Mouse (Mus musculus) heart, postnatal 0 days (tissue): Measurements from ENCODE around the gene Nacc1. TPM values are rescaled to one million over a fixed set of nuclear protein-coding genes. Genes with fewer than 3 reads are reported as not detected.

Experiments
- ATAC-seq: fragments of 200-750 bp; cut with Nextera tagmentation; 2 replicates; pipeline ENCODE4 v1.8.0; 2017; ENCODE audit warnings: low read depth, moderate number of reproducible peaks, moderate library complexity; ENCODE audit not compliant: insufficient read depth
- DNase-seq: peaks from one replicate; pipeline ENCODE4 v3.0.0-alpha.2; 2016; ENCODE audit warnings: low spot score
- H3K27ac ChIP-seq: fragments of 300-500 bp; sonication (generic); 2 replicates; pipeline ENCODE4 v1.5.1; 2014; ENCODE audit warnings: low read depth, mild to moderate bottlenecking
- H3K27me3 ChIP-seq: fragments of 300-500 bp; sonication (generic); 2 replicates; pipeline ENCODE4 v1.6.1; 2014; ENCODE audit warnings: low read length, mixed read lengths; ENCODE audit not compliant: control insufficient read depth, insufficient read depth
- H3K36me3 ChIP-seq: fragments of 300-500 bp; sonication (generic); replicated peaks from 2 replicates; pipeline ENCODE4 v1.6.1; 2014; ENCODE audit warnings: low read length, mixed read lengths; ENCODE audit not compliant: control insufficient read depth, insufficient read depth
- H3K4me1 ChIP-seq: fragments of 300-500 bp; sonication (generic); 2 replicates; pipeline ENCODE4 v1.6.1; 2014; ENCODE audit warnings: antibody characterized with exemption; ENCODE audit not compliant: control insufficient read depth, insufficient read depth
- H3K4me2 ChIP-seq: fragments of 300-500 bp; sonication (generic); 2 replicates; pipeline ENCODE4 v1.6.1; 2014; ENCODE audit warnings: low read depth, mild to moderate bottlenecking, low read length, moderate library complexity
- H3K4me3 ChIP-seq: fragments of 300-500 bp; sonication (generic); 2 replicates; pipeline ENCODE4 v1.5.1; 2014; ENCODE audit warnings: low read depth, low read length
- H3K9ac ChIP-seq: fragments of 300-500 bp; sonication (generic); replicated peaks from 2 replicates; pipeline ENCODE4 v1.6.1; 2014; ENCODE audit warnings: low read depth, low read length, mixed read lengths
- H3K9me3 ChIP-seq: fragments of 300-500 bp; sonication (generic); replicated peaks from 2 replicates; pipeline ENCODE4 v1.6.1; 2016; ENCODE audit warnings: low read length; ENCODE audit not compliant: control insufficient read depth
- CTCF ChIP-seq: IDR thresholded peaks from 2 replicates; pipeline ENCODE4 v1.5.1; 2016; ENCODE audit warnings: antibody characterized with exemption, control low read depth, low read depth
- EP300 ChIP-seq: IDR thresholded peaks from 2 replicates; pipeline ENCODE4 v1.6.1; 2016; ENCODE audit warnings: antibody characterized with exemption, low read depth
- WGBS: fragments of 180-500 bp; shearing (Covaris S2); extraction: QIAGEN DNeasy Blood & Tissue Kit; methylation state at CpG from one replicate; pipeline ENCODE4 v1.1.7; 2014; 5-methylcytosine and 5-hydroxymethylcytosine counted together
- polyA plus RNA-seq: library from polyadenylated mRNA; unstranded; fragments of >200 nt; fragmentation: Nextera tagmentation; extraction: Ambion mirVana; gene quantifications from 2 replicates; pipeline ENCODE4 v1.2.1, GENCODE M21; 2015
- total RNA-seq: library from RNA; depleted of rRNA; stranded (reverse); fragments of >200 nt; gene quantifications from 2 replicates; pipeline ENCODE4 v1.2.3, GENCODE M21; 2014; ENCODE audit warnings: low replicate concordance

The Nacc1 gene
- total and polyA plus RNA-seq, 2 experiments from 2014 or later, result 6.9 to 68.0 TPM

DNA sequence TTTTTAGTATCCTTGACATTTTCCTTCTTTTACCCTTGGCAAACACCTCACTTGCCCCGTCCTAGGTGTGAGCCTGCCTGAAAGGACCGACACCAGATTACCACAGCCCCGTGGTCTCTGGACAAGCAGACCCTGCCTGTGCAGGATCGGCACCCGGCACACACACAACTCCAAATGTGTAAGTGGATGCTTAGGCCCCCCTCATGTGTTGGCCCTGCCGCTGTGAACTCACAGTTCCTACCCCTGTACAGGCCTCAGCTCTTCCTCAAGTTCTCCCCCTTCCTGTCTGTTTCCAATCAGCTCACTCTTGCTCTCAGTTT, 34.8 kb upstream of the Nacc1 start:
- WGBS, result 55% methylated on average over 6 of the region's 6 CpGs
- no peak for DNase-seq
- H3K9me3 ChIP-seq, result no peaks in the 10 kb centered on the region
- peaks cover 42% of the 10 kb centered on the region for H3K4me1 ChIP-seq
- 0 out of 2 replicates have a peak overlapping the region, but pooled peaks have one; percentile 30 for H3K9ac ChIP-seq
- peak overlapping the region; percentile 85 for H3K27ac ChIP-seq
- no peak for TF ChIP-seq EP300
- no peak for TF ChIP-seq CTCF
- peak overlapping the region; percentile 27 for H3K4me2 ChIP-seq
- H3K4me3 ChIP-seq, result no peak overlapping the region
- ATAC-seq, result no peak
- no peaks in the 10 kb centered on the region for H3K27me3 ChIP-seq
- peaks cover 42% of the 10 kb centered on the region for H3K36me3 ChIP-seq

- TF ChIP-seq CTCF (no peak), EP300 (no peak)
- Histone ChIP-seq H3K9me3 (no peaks in the 10 kb centered on the region), H3K27me3 (0 out of 2 replicates have a peak, but pooled peaks cover 6% of the 10 kb centered on the region), H3K4me1 (peaks cover 19% of the 10 kb centered on the region), H3K9ac (no peak overlapping the region), H3K4me2 (no peak overlapping the region), H3K27ac (no peak overlapping the region), H3K4me3 (no peak overlapping the region), H3K36me3 (peaks cover 47% of the 10 kb centered on the region)
- DNase-seq (no peak), ATAC-seq (no peak)
- WGBS, result 72% methylated on average over 5 of the region's 5 CpGs
Measured at GRCm38 (mm10) chr8:84718959-84719690, 31.5 kb upstream of the Nacc1 start.

DNA sequence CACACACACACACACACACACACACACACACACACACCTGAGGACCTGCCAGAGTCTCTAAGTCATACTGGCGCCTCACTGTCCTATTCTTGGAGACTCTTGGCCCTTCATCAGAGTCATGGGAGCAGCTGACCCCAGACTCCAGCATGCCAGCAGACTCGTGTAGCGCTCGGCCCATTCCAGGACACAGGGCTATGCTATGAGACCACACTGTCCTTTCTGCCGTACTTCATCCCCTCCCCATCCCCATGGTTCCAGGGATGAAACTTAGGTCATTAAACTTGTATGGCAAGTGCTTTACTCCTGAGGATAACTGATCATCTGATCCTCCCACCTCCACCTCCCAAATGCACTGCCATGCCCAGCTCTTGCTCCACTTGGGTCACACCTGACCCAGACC, 30.8 kb upstream of the Nacc1 start:
- Histone ChIP-seq H3K4me1 (peaks cover 12% of the 10 kb centered on the region), H3K9ac (no peak overlapping the region)
- ATAC-seq, result no peak

GRCm38 (mm10) chr8:84716790-84717189, 29.1 kb upstream of the Nacc1 start:
- Histone ChIP-seq H3K4me1 (0 out of 2 replicates have a peak, but pooled peaks cover 4% of the 10 kb centered on the region), H3K27me3 (0 out of 2 replicates have a peak, but pooled peaks cover 6% of the 10 kb centered on the region)

More for the DNA sequence above, 30.8 kb upstream of the Nacc1 start:
- Histone ChIP-seq H3K4me2 (no peak overlapping the region), H3K36me3 (peaks cover 47% of the 10 kb centered on the region), H3K27me3 (0 out of 2 replicates have a peak, but pooled peaks cover 6% of the 10 kb centered on the region), H3K9me3 (no peaks in the 10 kb centered on the region), H3K27ac (no peak overlapping the region), H3K4me3 (no peak overlapping the region)
- no peak for TF ChIP-seq EP300
- TF ChIP-seq CTCF, result no peak
- DNase-seq, result no peak
- WGBS, result 68% methylated on average over 5 of the region's 5 CpGs

DNA sequence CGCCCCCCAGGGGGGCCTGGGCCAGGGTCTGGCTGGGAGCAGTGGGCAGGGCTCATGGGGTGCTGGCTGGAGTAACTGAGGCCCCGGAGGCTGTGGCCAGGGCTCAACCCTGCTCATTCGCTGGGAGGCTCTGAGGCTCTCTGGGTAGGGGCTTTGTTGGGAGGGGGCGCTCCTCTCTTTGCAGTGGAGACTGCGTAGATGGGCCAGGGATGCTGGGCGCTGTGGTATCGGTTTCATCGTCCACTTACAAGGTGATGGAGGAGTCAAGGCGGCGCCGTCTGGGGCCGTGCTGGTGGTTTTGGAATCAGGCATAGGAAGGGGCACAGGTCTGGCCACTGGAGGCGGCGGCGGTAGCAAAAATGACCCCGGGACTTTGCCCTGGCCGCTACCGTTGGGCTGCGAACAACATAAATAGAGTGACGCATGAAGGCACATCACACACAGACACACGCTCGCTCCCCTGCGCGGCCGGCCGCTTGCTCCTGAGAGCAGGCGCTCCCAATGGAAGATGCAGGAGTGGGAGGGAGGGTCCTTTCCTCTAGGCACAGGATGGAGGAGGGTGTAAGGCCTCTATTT, 28.3 kb upstream of the Nacc1 start:
- Histone ChIP-seq H3K4me1 (0 out of 2 replicates have a peak, but pooled peaks cover 4% of the 10 kb centered on the region), H3K4me2 (no peak overlapping the region), H3K9me3 (no peaks in the 10 kb centered on the region), H3K27ac (no peak overlapping the region), H3K4me3 (no peak overlapping the region), H3K36me3 (peaks cover 40% of the 10 kb centered on the region), H3K27me3 (0 out of 2 replicates have a peak, but pooled peaks cover 6% of the 10 kb centered on the region), H3K9ac (no peak overlapping the region)
- ATAC-seq, result no peak
- no peak for TF ChIP-seq CTCF
- no peak for TF ChIP-seq EP300
- no peak for DNase-seq
- 47% methylated on average over 27 of the region's 27 CpGs for WGBS

More at GRCm38 (mm10) chr8:84716790-84717189, 29.1 kb upstream of the Nacc1 start:
- Histone ChIP-seq H3K36me3 (peaks cover 45% of the 10 kb centered on the region), H3K4me3 (no peak overlapping the region), H3K4me2 (no peak overlapping the region), H3K9me3 (no peaks in the 10 kb centered on the region), H3K9ac (no peak overlapping the region), H3K27ac (no peak overlapping the region)
- DNase-seq, result no peak
- 91% methylated on average over 11 of the region's 11 CpGs for WGBS
- ATAC-seq, result no peak
- TF ChIP-seq CTCF (no peak), EP300 (no peak)
